Mouse (Mus musculus): ENCODE data around the gene Olfr1438-ps1.
"Not testable (repeated sequence)": the region's sequence is repeated elsewhere in the genome, so short reads cannot be mapped to it uniquely, and the experiment has no call there.

Olfr1438-ps1 gene

GRCm38 (mm10) chr19:12335810-12336209, at the start of gene Olfr1438-ps1:
Gene Olfr1438-ps1, minus strand, starts transcription at chr19:12335910.
- no peak for DNase-seq (ENCODE audit: low spot score in 2 of 2)

GRCm38 (mm10) chr19:12374465-12375025, 38.8 kb upstream of the Olfr1438-ps1 start:
- no peak for DNase-seq (ENCODE audit: low spot score in 2 of 2)

- no peak for DNase-seq (ENCODE audit: low spot score in 2 of 2)
Measured at GRCm38 (mm10) chr19:12373004-12373403, 37.3 kb upstream of the Olfr1438-ps1 start.

GRCm38 (mm10) chr19:12325001-12325400, 10.7 kb downstream of the Olfr1438-ps1 start, which contains the start of gene Olfr1437:
Gene Olfr1437, minus strand, starts transcription at chr19:12325101.
- DNase-seq (ENCODE audit: low spot score in 2 of 2), result no peak

- DNase-seq (ENCODE audit: low spot score in 2 of 2), result not testable (repeated sequence)
Measured at GRCm38 (mm10) chr19:12299030-12299429, 36.7 kb downstream of the Olfr1438-ps1 start, which contains the start of gene Olfr1436. Gene Olfr1436, minus strand, starts transcription at chr19:12299130.

DNA sequence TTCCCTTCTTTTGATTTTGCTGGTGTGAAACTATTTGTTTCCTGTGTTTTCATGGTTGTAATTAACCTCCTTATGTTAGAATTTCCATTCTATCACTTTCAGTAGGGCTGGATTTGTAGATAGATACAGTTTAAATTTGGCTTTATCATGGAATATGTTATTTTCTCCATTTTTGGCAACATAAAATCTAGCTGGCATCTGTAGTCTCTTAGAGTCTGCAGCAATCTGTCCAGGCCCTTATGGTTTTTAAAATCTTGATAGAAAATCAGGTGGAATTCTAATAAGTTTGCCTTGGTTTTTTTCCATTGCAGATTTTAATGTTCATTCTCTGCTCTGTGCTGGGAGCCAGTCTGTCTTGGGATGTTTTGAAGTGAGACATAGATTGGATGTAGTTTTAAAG, 42.7 kb downstream of the Olfr1438-ps1 start:
- DNase-seq (ENCODE audit: low spot score in 2 of 2), result no peak

DNA sequence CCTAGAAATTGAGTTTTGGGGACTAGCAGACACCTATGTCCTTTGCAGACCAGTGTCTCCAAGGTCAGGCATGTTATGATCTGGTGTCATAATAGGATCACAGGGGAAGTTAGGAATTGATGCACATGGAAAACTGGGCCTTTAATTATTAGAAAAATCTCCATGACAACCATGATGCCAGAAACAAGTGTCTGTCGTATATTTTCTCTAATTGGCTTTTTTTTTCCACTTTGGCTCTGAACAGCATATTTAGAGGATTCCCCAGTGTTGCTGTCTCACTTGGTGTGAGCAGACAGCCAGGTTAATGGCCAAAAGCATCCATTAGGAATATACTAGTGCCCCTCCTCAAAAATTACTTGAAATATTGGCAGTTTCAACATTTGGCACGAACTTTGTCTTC, 56.2 kb downstream of the Olfr1438-ps1 start, which contains the start of gene Olfr1434:
Olfr1434 (plus strand) TSS at position 301 of the 400 bp plus-strand sequence.
- DNase-seq (ENCODE audit: low spot score in 2 of 2), result no peak

Measured in urinary bladder, postnatal 36 days (tissue).